Mouse (Mus musculus): ENCODE measurements around the gene Rcsd1.
A peak's percentile ranks its signal among the peaks of the same experiment; 100 is the strongest.

- TF ChIP-seq SMC3 (IDR thresholded peaks at IDR 0.05; ENCODE audit: low read depth, low read length) (no peak), CTCF (conservative IDR thresholded peaks at IDR 0.05 in 1 of 2, IDR thresholded peaks at IDR 0.05 in 1 of 2; ENCODE audit: low read depth in 2 of 2, low read length in 2 of 2) (0 out of 4 replicates have a peak, but pooled peaks of 1 of the 2 experiments have one; percentile 9), MAFK (IDR thresholded peaks at IDR 0.05; ENCODE audit: insufficient replicate concordance, low read length) (no peak), ZC3H11A (IDR thresholded peaks at IDR 0.05; ENCODE audit: low read depth, low read length) (no peak), MXI1 (IDR thresholded peaks at IDR 0.05; ENCODE audit: low read depth, low read length) (no peak), ZMIZ1 (IDR thresholded peaks at IDR 0.05; ENCODE audit: low read depth, low read length) (no peak), JUND (conservative IDR thresholded peaks at IDR 0.05; ENCODE audit: low read depth, low read length) (no peak), E2F4 (IDR thresholded peaks at IDR 0.05; ENCODE audit: insufficient replicate concordance, low read depth, low read length) (no peak), ETS1 (conservative IDR thresholded peaks at IDR 0.05; ENCODE audit: low read depth, low read length) (no peak; the same call in 1 of the 2 replicates), SIN3A (IDR thresholded peaks at IDR 0.05; ENCODE audit: low read length) (no peak), UBTF (IDR thresholded peaks at IDR 0.05; ENCODE audit: low read depth, low read length) (no peak), USF1 (IDR thresholded peaks at IDR 0.05; ENCODE audit: low read depth, low read length) (no peak), POLR2A (IDR thresholded peaks at IDR 0.05; ENCODE audit: low read depth, low read length) (no peak)
Observed at GRCm38 (mm10) chr1:165609495-165610320, 99.8 kb downstream of the Rcsd1 start.
